Mouse (Mus musculus) C2C12 (cell line): ENCODE data around the gene Tubgcp5. TPM values are rescaled to one million over a fixed set of nuclear protein-coding genes. Genes with fewer than 3 reads are reported as not detected.

Experiments used
- H3K27me3 ChIP-seq: one replicate; pipeline ENCODE4 v1.6.1; 2011; ENCODE audit not compliant: control insufficient read depth, insufficient read depth, insufficient read length
- H3K36me3 ChIP-seq: one replicate; pipeline ENCODE4 v1.6.1; 2011; ENCODE audit not compliant: control insufficient read depth, insufficient read depth
- H3K4me3 ChIP-seq: one replicate; pipeline ENCODE4 v1.5.1; 2011; ENCODE audit warnings: mild to moderate bottlenecking, control low read depth; ENCODE audit not compliant: poor library complexity, insufficient read depth, severe bottlenecking
- H3K79me2 ChIP-seq: one replicate; pipeline ENCODE4 v1.6.1; 2011; ENCODE audit not compliant: control insufficient read depth, insufficient read depth
- H3K79me3 ChIP-seq: one replicate; pipeline ENCODE4 v1.6.1; 2011; ENCODE audit warnings: low read depth, control low read depth
- H3ac ChIP-seq: one replicate; pipeline ENCODE3; 2011; ENCODE audit warnings: low read depth; ENCODE audit not compliant: control insufficient read depth, insufficient read length
- CEBPB ChIP-seq: IDR thresholded peaks from one replicate; pipeline ENCODE4 v1.6.1; 2011; ENCODE audit warnings: low read depth, mild to moderate bottlenecking, control low read depth, moderate library complexity
- CTCF ChIP-seq: IDR thresholded peaks from one replicate; pipeline ENCODE4 v1.5.1; 2011; ENCODE audit not compliant: control insufficient read depth, insufficient read depth, insufficient read length
- FOSL1 ChIP-seq: IDR thresholded peaks from one replicate; pipeline ENCODE4 v1.8.0; 2011; ENCODE audit warnings: mild to moderate bottlenecking, low read length; ENCODE audit not compliant: poor library complexity, insufficient read depth, severe bottlenecking
- MAX ChIP-seq: IDR thresholded peaks from one replicate; pipeline ENCODE4 v1.6.1; 2011; ENCODE audit warnings: mild to moderate bottlenecking, control low read depth
- MYOD1 ChIP-seq: IDR thresholded peaks from one replicate; pipeline ENCODE4 v1.6.1; 2011; ENCODE audit warnings: low read depth; ENCODE audit not compliant: control insufficient read depth, insufficient read length
- MYOG ChIP-seq: IDR thresholded peaks from one replicate; pipeline ENCODE4 v1.6.1; 2011; ENCODE audit not compliant: control insufficient read depth, insufficient read length; ENCODE audit errors: extremely low read depth
- USF1 ChIP-seq: IDR thresholded peaks from one replicate; pipeline ENCODE4 v1.6.1; 2011; ENCODE audit warnings: low read depth, mild to moderate bottlenecking, control low read depth, moderate library complexity
- polyA plus RNA-seq: library from polyadenylated mRNA; unstranded; fragments of >200 nt; fragmentation: generic; extraction: Trizol; gene quantifications from one replicate; pipeline ENCODE4 v1.2.1, GENCODE M21; 2012; ENCODE audit warnings: missing spikeins

The Tubgcp5 gene
- polyA plus RNA-seq, 1 experiment = 3.6 TPM

GRCm38 (mm10) chr7:55799981-55800380, 6.0 kb downstream of the Tubgcp5 start:
- peaks cover 21% of the 10 kb centered on the region for H3K79me2 ChIP-seq
- H3K36me3 ChIP-seq = peaks cover 51% of the 10 kb centered on the region
- H3ac ChIP-seq = no peak overlapping the region

GRCm38 (mm10) chr7:55809967-55810366, 16.0 kb downstream of the Tubgcp5 start:
- TF ChIP-seq CEBPB = no peak
- no peak for TF ChIP-seq FOSL1
- no peak for TF ChIP-seq USF1
- no peak for TF ChIP-seq MYOD1
- TF ChIP-seq CTCF = no peak
- no peak for TF ChIP-seq MYOG
- TF ChIP-seq MAX = no peak
- no peaks in the 10 kb centered on the region for H3K27me3 ChIP-seq
- H3K79me3 ChIP-seq = no peaks in the 10 kb centered on the region
- no peak overlapping the region for H3ac ChIP-seq
- peaks cover 68% of the 10 kb centered on the region for H3K36me3 ChIP-seq
- no peaks in the 10 kb centered on the region for H3K79me2 ChIP-seq
- no peak overlapping the region for H3K4me3 ChIP-seq

More at GRCm38 (mm10) chr7:55799981-55800380, 6.0 kb downstream of the Tubgcp5 start:
- TF ChIP-seq CEBPB (no peak), MYOG (no peak), MAX (no peak), CTCF (no peak), MYOD1 (no peak), USF1 (no peak), FOSL1 (no peak)
- Histone ChIP-seq H3K79me3 (peaks cover 7% of the 10 kb centered on the region), H3K27me3 (no peaks in the 10 kb centered on the region), H3K4me3 (no peak overlapping the region)

DNA sequence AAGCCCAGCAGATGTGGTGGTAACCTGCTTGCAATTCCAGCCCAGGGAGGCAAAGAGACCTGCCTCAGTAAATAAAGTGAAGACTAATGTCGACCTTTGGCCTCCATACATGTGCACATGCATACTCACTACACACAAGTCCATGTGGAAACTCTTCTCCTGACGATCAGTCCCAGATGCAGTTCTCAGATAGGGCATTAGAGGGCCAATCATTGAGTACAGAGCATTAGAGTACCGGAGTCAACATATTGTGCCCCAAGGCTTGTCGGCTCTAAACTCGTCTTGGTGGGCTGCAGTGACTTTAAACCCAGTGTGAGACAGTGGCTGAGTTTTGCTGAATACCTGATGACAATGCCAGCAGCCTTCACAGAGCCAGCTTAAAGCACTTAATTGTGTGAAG, 30.5 kb downstream of the Tubgcp5 start:
- H3K4me3 ChIP-seq = no peak overlapping the region
- no peaks in the 10 kb centered on the region for H3K27me3 ChIP-seq
- TF ChIP-seq CTCF = no peak
- no peak for TF ChIP-seq CEBPB
- TF ChIP-seq MAX = no peak
- TF ChIP-seq MYOD1 = no peak
- TF ChIP-seq FOSL1 = no peak
- no peak for TF ChIP-seq USF1
- TF ChIP-seq MYOG = no peak
- no peaks in the 10 kb centered on the region for H3K79me3 ChIP-seq
- H3K36me3 ChIP-seq = peaks cover 66% of the 10 kb centered on the region
- no peaks in the 10 kb centered on the region for H3K79me2 ChIP-seq
- no peak overlapping the region for H3ac ChIP-seq

DNA sequence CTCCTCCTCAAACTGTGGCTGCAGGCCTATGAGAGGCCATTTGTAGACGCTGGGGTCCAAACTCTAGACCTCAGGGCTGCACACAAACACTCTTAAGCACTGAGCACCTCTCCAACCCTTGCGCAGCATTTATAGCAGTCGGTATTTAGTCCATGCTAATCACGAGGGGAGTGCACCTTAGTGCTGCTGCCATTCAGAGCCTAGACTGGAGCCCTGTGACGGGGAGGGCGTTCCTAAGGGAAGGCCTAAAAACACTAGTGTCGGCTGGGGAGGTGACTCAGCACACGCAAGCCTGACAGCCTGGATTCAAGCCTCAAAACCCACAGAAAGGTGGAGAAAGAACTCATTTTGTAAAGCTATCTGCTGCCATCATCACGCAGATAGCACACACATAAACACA, 33.6 kb downstream of the Tubgcp5 start:
- H3ac ChIP-seq = no peak overlapping the region
- H3K36me3 ChIP-seq = peaks cover 54% of the 10 kb centered on the region
- TF ChIP-seq CEBPB (no peak), MYOG (no peak), MYOD1 (no peak), USF1 (no peak), FOSL1 (no peak)
- H3K27me3 ChIP-seq = no peaks in the 10 kb centered on the region
- H3K79me3 ChIP-seq = no peaks in the 10 kb centered on the region
- no peak overlapping the region for H3K4me3 ChIP-seq
- H3K79me2 ChIP-seq = no peaks in the 10 kb centered on the region

DNA sequence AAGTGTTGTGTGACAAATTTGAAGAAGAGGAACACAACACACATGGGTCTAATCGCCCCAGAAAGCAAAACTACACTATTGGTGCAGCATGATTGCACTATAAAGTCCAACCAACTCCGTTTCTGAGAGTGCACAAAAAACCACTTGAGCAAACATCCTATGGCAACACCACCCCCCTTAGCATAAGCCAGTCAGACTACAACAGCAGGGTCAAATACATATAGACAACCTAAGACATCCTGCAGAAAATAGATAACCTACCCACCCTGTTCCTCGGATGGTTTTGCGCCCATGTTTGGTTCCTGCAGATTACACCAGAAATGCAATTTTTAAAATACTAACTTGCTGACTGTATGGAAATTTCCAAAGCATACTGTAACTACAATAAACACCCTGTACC, 42.9 kb downstream of the Tubgcp5 start:
- Histone ChIP-seq H3K79me3 (no peaks in the 10 kb centered on the region), H3K4me3 (no peak overlapping the region), H3K27me3 (no peaks in the 10 kb centered on the region), H3ac (no peak overlapping the region), H3K79me2 (no peaks in the 10 kb centered on the region), H3K36me3 (no peaks in the 10 kb centered on the region)
- TF ChIP-seq CEBPB = no peak
- no peak for TF ChIP-seq MYOD1
- no peak for TF ChIP-seq USF1
- TF ChIP-seq FOSL1 = no peak
- no peak for TF ChIP-seq MAX
- no peak for TF ChIP-seq CTCF
- no peak for TF ChIP-seq MYOG

GRCm38 (mm10) chr7:55841445-55841844, 47.5 kb downstream of the Tubgcp5 start, which contains the start of gene Cyfip1:
TSS of gene Cyfip1 (plus strand) at chr7:55841745.
- peak within 1 kb of the TSS; percentile 78 for H3K4me3 ChIP-seq
- no peaks in the 10 kb centered on the region for H3K27me3 ChIP-seq
- H3K79me2 ChIP-seq = peaks cover 44% of the 10 kb centered on the region
- H3K79me3 ChIP-seq = peaks cover 37% of the 10 kb centered on the region
- H3K36me3 ChIP-seq = no peaks in the 10 kb centered on the region
- peak within 1 kb of the TSS; percentile 94 for H3ac ChIP-seq
- no peak for TF ChIP-seq CTCF
- TF ChIP-seq MAX = no peak
- TF ChIP-seq MYOD1 = no peak
- TF ChIP-seq CEBPB = no peak
- TF ChIP-seq USF1 = no peak
- TF ChIP-seq MYOG = no peak
